Mouse (Mus musculus): ENCODE measurements around the gene Lyz2. TPM values are rescaled to one million over a fixed set of nuclear protein-coding genes. Genes with fewer than 3 reads are reported as not detected.

The Lyz2 gene
- 10 to 100 TPM; 43.5 to 51.4 TPM for total RNA-seq (2023)

GRCm38 (mm10) chr10:117282049-117282448 is at the start of gene Lyz2:
Gene Lyz2, minus strand, starts transcription at chr10:117282321.

DNA sequence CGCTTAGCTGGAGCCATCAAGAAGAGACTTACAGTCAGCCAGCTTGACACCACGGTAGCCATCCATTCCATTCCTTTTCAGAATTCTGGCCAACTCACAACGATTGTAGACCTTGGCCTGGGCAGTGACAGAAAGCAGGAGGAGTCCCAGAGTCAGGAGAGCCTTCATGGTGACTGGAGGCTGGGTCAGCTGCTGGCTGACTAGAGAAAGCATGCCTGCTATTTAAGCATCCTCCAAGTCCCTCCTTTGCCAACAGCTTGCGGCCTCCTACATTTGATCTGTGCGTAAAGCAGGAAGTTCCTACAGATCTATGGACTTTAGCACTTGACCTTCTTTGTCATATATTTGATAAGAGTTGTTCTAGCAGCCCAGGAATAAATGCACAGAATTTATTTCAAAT is 10.6 kb upstream of the Lyz2 start, which contains the start of gene Lyz1:
Gene Lyz1 (minus strand): TSS at position 198 of the 400 bp plus-strand sequence.

DNA sequence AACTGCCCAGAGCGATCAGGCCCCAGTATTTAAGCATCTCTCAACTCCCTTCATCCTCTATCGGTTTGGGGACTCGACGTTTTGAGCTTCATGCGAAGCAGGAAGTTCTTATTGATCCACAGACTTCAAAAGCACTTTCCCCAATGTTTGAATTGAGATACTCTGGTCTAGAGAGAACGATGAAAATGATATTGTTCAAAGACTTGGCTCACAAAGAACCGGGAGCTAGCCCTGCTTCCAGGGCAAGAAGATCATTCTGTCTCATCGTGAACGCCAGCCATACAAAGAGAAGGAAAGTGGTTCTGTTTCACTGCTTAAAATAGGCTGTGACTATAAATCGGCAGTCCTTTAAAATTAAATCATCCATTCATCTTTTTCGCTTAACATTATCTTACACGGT is 43.5 kb downstream of the Lyz2 start, which contains the start of gene 9530003J23Rik:
Gene 9530003J23Rik (minus strand): TSS at position 101 of the 400 bp plus-strand sequence.

Other genes with a start within 250 kb of the Lyz2 start
- not detected for gene Lrrc10, start 237.0 kb downstream of the Lyz2 start, total RNA-seq (2023)
- gene Cct2, start 218.5 kb downstream of the Lyz2 start, total RNA-seq (2023): 100 to 1,000 TPM; 249 to 256 TPM
- 10 to 100 TPM; 30.7 to 32.1 TPM for gene Frs2, start 133.8 kb downstream of the Lyz2 start, total RNA-seq (2023)
- 10 to 100 TPM; 73.9 to 79.6 TPM for gene Yeats4, start 57.8 kb downstream of the Lyz2 start, total RNA-seq (2023)
- gene 9530003J23Rik, start 43.6 kb downstream of the Lyz2 start, total RNA-seq (2023): not detected
- 1 to 10 TPM; 5.6 to 6.4 TPM for gene Lyz1, start 10.5 kb upstream of the Lyz2 start, total RNA-seq (2023)
- gene Cpsf6, start 97.7 kb upstream of the Lyz2 start, total RNA-seq (2023): 10 to 100 TPM; 96.8 to 99.9 TPM

All from T-cell, adult 66 days (primary cell).